Mouse (Mus musculus) intestine, postnatal 0 days (tissue): Measurements from ENCODE around the gene Cmtm2a. TPM values are rescaled to one million over a fixed set of nuclear protein-coding genes. Genes with fewer than 3 reads are reported as not detected.

ENCODE experiments used
- ATAC-seq: fragments of 200-750 bp; cut with Nextera tagmentation; 2 replicates; pipeline ENCODE4 v1.8.0; 2017; ENCODE audit warnings: mild to moderate bottlenecking, moderate TSS enrichment, moderate library complexity
- H3K27ac ChIP-seq: fragments of 300-500 bp; sonication (generic); 2 replicates; pipeline ENCODE4 v1.5.1; 2014; ENCODE audit warnings: mild to moderate bottlenecking, low read depth, low read length, moderate library complexity
- H3K27me3 ChIP-seq: fragments of 300-500 bp; sonication (generic); replicated peaks from 2 replicates; pipeline ENCODE4 v1.6.1; 2014; ENCODE audit warnings: low read length, mixed read lengths; ENCODE audit not compliant: control insufficient read depth, insufficient read depth
- H3K36me3 ChIP-seq: fragments of 300-500 bp; sonication (generic); 2 replicates; pipeline ENCODE4 v1.6.1; 2014; ENCODE audit warnings: mild to moderate bottlenecking, moderate library complexity; ENCODE audit not compliant: control insufficient read depth, insufficient read depth
- H3K4me1 ChIP-seq: fragments of 300-500 bp; sonication (generic); replicated peaks from 2 replicates; pipeline ENCODE4 v1.6.1; 2014; ENCODE audit warnings: antibody characterized with exemption, low read length, mixed read lengths; ENCODE audit not compliant: control insufficient read depth, insufficient read depth
- H3K4me2 ChIP-seq: fragments of 300-500 bp; sonication (generic); replicated peaks from 2 replicates; pipeline ENCODE4 v1.6.1; 2014; ENCODE audit warnings: low read depth, mild to moderate bottlenecking, moderate library complexity
- H3K4me3 ChIP-seq: fragments of 300-500 bp; sonication (generic); 2 replicates; pipeline ENCODE4 v1.5.1; 2014; ENCODE audit warnings: low read depth, low read length
- H3K9ac ChIP-seq: fragments of 300-500 bp; sonication (generic); 2 replicates; pipeline ENCODE4 v1.6.1; 2014; ENCODE audit warnings: mild to moderate bottlenecking, low read depth, low read length
- H3K9me3 ChIP-seq: fragments of 300-500 bp; sonication (generic); 2 replicates; pipeline ENCODE4 v1.6.1; 2016; ENCODE audit warnings: mixed run types; ENCODE audit not compliant: control insufficient read depth
- CTCF ChIP-seq: sonication (generic); IDR thresholded peaks from 2 replicates; pipeline ENCODE4 v1.5.1; 2016; ENCODE audit warnings: low read depth, mild to moderate bottlenecking, control low read depth, antibody characterized with exemption, moderate library complexity
- WGBS: fragments of 180-500 bp; shearing (Covaris S2); extraction: QIAGEN DNeasy Blood & Tissue Kit; methylation state at CpG from one replicate; pipeline ENCODE4 v1.1.7; 2014; 5-methylcytosine and 5-hydroxymethylcytosine counted together
- polyA plus RNA-seq: library from polyadenylated mRNA; unstranded; fragments of >200 nt; fragmentation: Nextera tagmentation; extraction: Ambion mirVana; gene quantifications from 2 replicates; pipeline ENCODE4 v1.2.1, GENCODE M21; 2015

Gene Cmtm2a
- polyA plus RNA-seq, 1 experiment from 2014 or later, result not detected

GRCm38 (mm10) chr8:104251461-104251860 lies 41.5 kb downstream of the Cmtm2a start:
- WGBS, result under 1% methylated on average over 7 of the region's 7 CpGs
- peaks cover 15% of the 10 kb centered on the region; the same call in 1 of the 2 replicates for H3K4me1 ChIP-seq
- H3K4me2 ChIP-seq, result peak overlapping the region; percentile 89
- no peaks in the 10 kb centered on the region for H3K27me3 ChIP-seq
- H3K27ac ChIP-seq, result no peak overlapping the region
- no peaks in the 10 kb centered on the region for H3K9me3 ChIP-seq
- ATAC-seq, result no peak
- H3K9ac ChIP-seq, result peak overlapping the region; percentile 55; the same call in 1 of the 2 replicates
- TF ChIP-seq CTCF, result no peak
- no peaks in the 10 kb centered on the region for H3K36me3 ChIP-seq
- peak overlapping the region; percentile 66 for H3K4me3 ChIP-seq

DNA sequence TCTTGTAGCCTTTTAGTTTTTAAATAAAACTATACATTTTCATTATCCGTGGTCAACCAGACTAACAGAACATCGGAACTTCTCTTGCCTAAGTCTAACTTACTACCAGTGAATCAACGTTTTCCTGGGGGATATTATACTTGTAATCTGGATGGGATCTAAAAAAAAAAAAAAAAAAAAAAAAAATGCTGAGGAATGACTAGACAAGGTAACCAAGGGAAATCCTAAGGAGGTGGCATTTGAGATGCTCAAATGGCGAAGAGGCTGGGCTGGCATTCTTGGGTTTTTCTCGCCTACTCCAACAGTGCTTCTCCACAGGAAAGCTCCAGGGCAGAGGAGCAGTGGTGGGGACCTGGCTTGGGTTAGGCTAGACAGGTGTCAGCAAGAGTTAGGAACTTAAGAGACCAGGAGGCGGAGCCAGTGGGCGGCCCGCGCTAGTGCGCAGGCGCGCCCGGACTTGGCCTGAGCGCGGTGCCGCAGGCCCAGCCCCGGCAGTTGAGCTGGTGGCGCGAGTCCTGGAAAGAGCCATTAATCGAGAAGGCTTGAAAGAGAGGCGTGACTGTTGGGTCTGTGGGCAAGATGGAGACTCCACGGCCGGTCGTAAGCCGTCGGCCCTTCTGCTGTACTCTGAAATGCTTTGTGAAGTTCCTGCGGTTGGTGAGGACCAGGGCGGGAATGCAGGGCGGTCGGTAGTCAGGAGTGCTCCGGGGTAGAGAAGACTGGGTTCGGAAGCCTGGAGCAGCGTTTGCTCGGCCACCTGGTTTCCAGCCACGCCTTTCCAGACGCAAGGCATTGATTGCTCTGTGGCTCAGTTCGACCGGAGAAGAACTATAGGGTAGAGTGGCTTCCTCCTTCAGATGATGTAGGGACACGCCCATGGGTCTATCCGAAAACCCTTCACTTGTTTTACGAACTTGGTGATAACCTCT lies 42.3 kb downstream of the Cmtm2a start, which contains the start of gene Cklf:
TSS of gene Cklf (plus strand) at position 423 of the 929 bp plus-strand sequence.
- H3K27me3 ChIP-seq, result no peaks in the 10 kb centered on the region
- peak; percentile 63 for TF ChIP-seq CTCF
- H3K4me2 ChIP-seq, result peak within 1 kb of the TSS; percentile 89
- no peaks in the 10 kb centered on the region for H3K9me3 ChIP-seq
- peak; percentile 74 for ATAC-seq
- H3K4me3 ChIP-seq, result peak within 1 kb of the TSS; percentile 66
- H3K27ac ChIP-seq, result peak within 1 kb of the TSS; percentile 46; the same call in 1 of the 2 replicates
- H3K9ac ChIP-seq, result peak within 1 kb of the TSS; percentile 55
- H3K4me1 ChIP-seq, result peaks cover 15% of the 10 kb centered on the region; the same call in 1 of the 2 replicates
- WGBS, result 4% methylated on average over 41 of the region's 41 CpGs
- H3K36me3 ChIP-seq, result no peaks in the 10 kb centered on the region

DNA sequence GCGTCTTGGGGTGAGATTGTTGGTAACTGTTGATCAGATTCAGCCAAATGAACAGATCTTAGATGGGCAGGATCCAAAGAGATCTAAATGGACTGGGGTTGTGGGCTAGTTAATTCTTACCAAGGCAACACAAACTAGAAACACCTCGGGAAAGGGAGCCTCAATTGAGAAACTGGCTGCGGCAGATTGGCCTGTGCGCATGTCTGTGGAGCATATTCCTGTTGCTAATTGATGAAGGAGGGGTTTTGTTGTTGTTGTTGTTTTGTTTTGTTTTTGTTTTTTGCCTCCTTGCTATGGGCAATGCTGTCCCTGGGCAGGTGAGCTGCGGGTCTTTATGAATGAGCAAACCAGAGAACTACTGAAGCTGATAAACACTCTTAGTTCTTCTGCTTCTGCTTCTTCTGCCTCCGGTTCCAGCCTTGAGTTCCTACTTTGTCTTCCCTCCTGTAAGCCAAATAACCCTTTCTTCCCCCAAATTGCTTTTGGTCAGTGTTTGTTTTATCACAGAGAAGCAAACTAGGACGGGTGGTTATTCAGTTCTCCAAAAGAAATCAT lies 43.5 kb downstream of the Cmtm2a start:
- Histone ChIP-seq H3K27ac (no peak overlapping the region), H3K4me1 (peaks cover 15% of the 10 kb centered on the region; the same call in 1 of the 2 replicates), H3K36me3 (peaks cover 8% of the 10 kb centered on the region; the same call in 1 of the 2 replicates), H3K4me3 (no peak overlapping the region), H3K27me3 (no peaks in the 10 kb centered on the region), H3K9me3 (no peaks in the 10 kb centered on the region), H3K4me2 (no peak overlapping the region), H3K9ac (no peak overlapping the region)
- no peak for ATAC-seq
- no peak for TF ChIP-seq CTCF
- 85% methylated on average over 7 of the region's 7 CpGs for WGBS

DNA sequence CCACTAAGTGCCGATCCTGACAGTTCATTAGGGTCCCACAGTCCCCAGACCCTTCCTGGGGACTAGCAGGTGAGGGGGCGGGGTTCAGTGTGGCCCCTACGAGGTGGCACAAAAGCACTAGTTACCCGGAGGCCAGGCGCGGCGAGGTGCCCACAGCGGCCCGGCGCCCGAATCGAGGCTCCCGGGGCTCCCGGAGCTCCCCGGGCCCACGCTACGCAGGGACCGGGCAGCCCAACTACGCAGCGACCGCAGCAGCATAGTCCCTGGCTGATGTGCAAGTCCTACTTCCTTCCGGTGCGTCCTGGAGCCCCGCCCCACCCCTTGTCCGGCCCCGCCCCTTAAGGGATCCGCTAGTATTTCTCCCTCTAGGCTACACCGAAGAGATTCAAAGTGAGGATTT lies 44.7 kb downstream of the Cmtm2a start, which contains the start of gene Tk2:
TSS of gene Tk2 (minus strand) at position 283 of the 400 bp plus-strand sequence.
- peaks cover 15% of the 10 kb centered on the region; the same call in 1 of the 2 replicates for H3K4me1 ChIP-seq
- H3K9ac ChIP-seq, result peak within 1 kb of the TSS; percentile 70
- no peaks in the 10 kb centered on the region for H3K27me3 ChIP-seq
- peak within 1 kb of the TSS; percentile 91 for H3K4me3 ChIP-seq
- H3K9me3 ChIP-seq, result no peaks in the 10 kb centered on the region
- peak; percentile 84 for ATAC-seq
- H3K27ac ChIP-seq, result peak within 1 kb of the TSS; percentile 37; the same call in 1 of the 2 replicates
- H3K4me2 ChIP-seq, result peak within 1 kb of the TSS; percentile 94
- WGBS, result under 1% methylated on average over 28 of the region's 28 CpGs
- TF ChIP-seq CTCF, result no peak
- H3K36me3 ChIP-seq, result peaks cover 9% of the 10 kb centered on the region; the same call in 1 of the 2 replicates

- ATAC-seq, result peak; percentile 48
- H3K36me3 ChIP-seq, result peaks cover 13% of the 10 kb centered on the region
- no peak for TF ChIP-seq CTCF
- no peaks in the 10 kb centered on the region for H3K27me3 ChIP-seq
- WGBS, result 2% methylated on average over 11 of the region's 11 CpGs
- peak overlapping the region; percentile 94 for H3K4me2 ChIP-seq
- H3K4me3 ChIP-seq, result peak overlapping the region; percentile 91
- peak overlapping the region; percentile 70 for H3K9ac ChIP-seq
- H3K27ac ChIP-seq, result no peak overlapping the region
- peaks cover 15% of the 10 kb centered on the region; the same call in 1 of the 2 replicates for H3K4me1 ChIP-seq
- no peaks in the 10 kb centered on the region for H3K9me3 ChIP-seq
Observed at GRCm38 (mm10) chr8:104247908-104248275, 45.1 kb downstream of the Cmtm2a start.
